Mouse (Mus musculus): ENCODE measurements around the gene Gtsf1l. TPM values are rescaled to one million over a fixed set of nuclear protein-coding genes. Genes with fewer than 3 reads are reported as not detected.

Gtsf1l gene
- polyA plus RNA-seq, 1 experiment from 2014 or later, result not detected

DNA sequence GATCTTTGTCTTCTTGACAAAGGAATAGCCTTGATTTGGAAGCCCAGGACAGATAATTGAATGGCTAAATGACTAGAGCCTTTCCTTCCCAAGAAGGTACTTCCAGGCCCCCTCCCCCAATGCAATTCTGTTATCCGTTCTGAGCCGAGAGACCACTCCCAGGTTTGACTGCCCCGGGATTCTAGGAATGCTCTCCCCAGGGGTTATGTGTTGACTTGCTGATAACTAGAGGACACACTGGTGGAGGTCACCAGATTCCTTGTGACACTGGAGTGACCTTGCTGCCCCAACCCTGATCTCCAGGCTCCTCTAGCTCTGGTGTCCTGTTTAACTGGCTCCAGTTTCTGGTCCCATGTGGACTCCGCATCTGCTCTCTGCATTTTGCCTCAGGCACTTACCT is 35.6 kb downstream of the Gtsf1l start:
- H3K36me3 ChIP-seq (ENCODE audit: control insufficient read depth, insufficient read depth, low read length), result 0 out of 2 replicates have a peak, but pooled peaks cover 2% of the 10 kb centered on the region
- H3K9ac ChIP-seq (ENCODE audit: low read depth, low read length), result no peak overlapping the region
- H3K27me3 ChIP-seq (ENCODE audit: control insufficient read depth, insufficient read depth, low read length), result no peaks in the 10 kb centered on the region
- no peaks in the 10 kb centered on the region for H3K9me3 ChIP-seq (ENCODE audit: control insufficient read depth, low read length)
- no peak overlapping the region for H3K4me3 ChIP-seq (ENCODE audit: low read length)
- no peak for ATAC-seq (ENCODE audit: low FRiP score, low TSS enrichment)
- WGBS, result 34% methylated on average over 4 of the region's 4 CpGs
- H3K4me2 ChIP-seq (replicated peaks; ENCODE audit: low read depth, low read length), result no peak overlapping the region
- H3K4me1 ChIP-seq (ENCODE audit: control insufficient read depth, insufficient read depth, low read length), result peaks cover 16% of the 10 kb centered on the region
- no peak overlapping the region for H3K27ac ChIP-seq (ENCODE audit: low read depth, low read length)

DNA sequence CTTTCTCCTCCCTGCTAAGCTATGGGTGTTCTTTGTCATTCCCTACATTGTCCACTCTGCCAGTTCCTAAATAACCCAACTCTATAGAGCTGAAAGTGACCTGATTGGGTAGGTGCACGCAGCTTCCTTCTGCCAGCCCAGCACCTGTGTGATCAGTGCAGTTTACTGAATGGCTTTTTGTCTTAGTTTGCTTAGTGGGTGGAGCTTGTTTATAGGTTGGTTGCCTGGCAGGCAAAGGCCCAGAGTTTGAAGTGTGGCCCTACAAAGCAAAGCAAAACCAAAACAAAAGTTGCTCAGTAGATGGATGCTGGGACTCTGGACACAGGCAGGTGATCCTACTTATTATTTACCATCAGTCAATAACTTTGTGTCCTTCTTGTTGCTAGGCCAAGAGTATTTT is 36.0 kb downstream of the Gtsf1l start:
- Histone ChIP-seq H3K27me3 (ENCODE audit: control insufficient read depth, insufficient read depth, low read length) (no peaks in the 10 kb centered on the region), H3K9ac (ENCODE audit: low read depth, low read length) (no peak overlapping the region), H3K9me3 (ENCODE audit: control insufficient read depth, low read length) (no peaks in the 10 kb centered on the region), H3K36me3 (ENCODE audit: control insufficient read depth, insufficient read depth, low read length) (0 out of 2 replicates have a peak, but pooled peaks cover 4% of the 10 kb centered on the region), H3K27ac (ENCODE audit: low read depth, low read length) (no peak overlapping the region), H3K4me1 (ENCODE audit: control insufficient read depth, insufficient read depth, low read length) (peaks cover 16% of the 10 kb centered on the region), H3K4me3 (ENCODE audit: low read length) (no peak overlapping the region), H3K4me2 (replicated peaks; ENCODE audit: low read depth, low read length) (no peak overlapping the region)
- ATAC-seq (ENCODE audit: low FRiP score, low TSS enrichment), result no peak
- 60% methylated on average over 1 of the region's 1 CpGs for whole genome bisulfite sequencing

GRCm38 (mm10) chr2:163049116-163049515 is 38.5 kb downstream of the Gtsf1l start:
- Histone ChIP-seq H3K4me3 (ENCODE audit: low read length) (no peak overlapping the region), H3K27me3 (ENCODE audit: control insufficient read depth, insufficient read depth, low read length) (no peaks in the 10 kb centered on the region), H3K27ac (ENCODE audit: low read depth, low read length) (no peak overlapping the region), H3K36me3 (ENCODE audit: control insufficient read depth, insufficient read depth, low read length) (peaks cover 21% of the 10 kb centered on the region), H3K9me3 (ENCODE audit: control insufficient read depth, low read length) (no peaks in the 10 kb centered on the region), H3K9ac (ENCODE audit: low read depth, low read length) (no peak overlapping the region), H3K4me2 (replicated peaks; ENCODE audit: low read depth, low read length) (no peak overlapping the region), H3K4me1 (ENCODE audit: control insufficient read depth, insufficient read depth, low read length) (0 out of 2 replicates have a peak, but pooled peaks cover 4% of the 10 kb centered on the region)
- 91% methylated on average over 2 of the region's 2 CpGs for WGBS
- no peak for ATAC-seq (ENCODE audit: low FRiP score, low TSS enrichment)

GRCm38 (mm10) chr2:163048125-163048524 is 39.5 kb downstream of the Gtsf1l start:
- H3K27ac ChIP-seq (ENCODE audit: low read depth, low read length), result no peak overlapping the region
- no peak overlapping the region for H3K9ac ChIP-seq (ENCODE audit: low read depth, low read length)
- WGBS, result 7% methylated on average over 10 of the region's 10 CpGs
- peaks cover 30% of the 10 kb centered on the region for H3K36me3 ChIP-seq (ENCODE audit: control insufficient read depth, insufficient read depth, low read length)
- no peaks in the 10 kb centered on the region for H3K9me3 ChIP-seq (ENCODE audit: control insufficient read depth, low read length)
- no peaks in the 10 kb centered on the region for H3K4me1 ChIP-seq (ENCODE audit: control insufficient read depth, insufficient read depth, low read length)
- no peaks in the 10 kb centered on the region for H3K27me3 ChIP-seq (ENCODE audit: control insufficient read depth, insufficient read depth, low read length)
- ATAC-seq (ENCODE audit: low FRiP score, low TSS enrichment), result peak; percentile 86
- H3K4me3 ChIP-seq (ENCODE audit: low read length), result no peak overlapping the region; the same call in 1 of the 2 replicates
- H3K4me2 ChIP-seq (replicated peaks; ENCODE audit: low read depth, low read length), result peak overlapping the region; percentile 26

DNA sequence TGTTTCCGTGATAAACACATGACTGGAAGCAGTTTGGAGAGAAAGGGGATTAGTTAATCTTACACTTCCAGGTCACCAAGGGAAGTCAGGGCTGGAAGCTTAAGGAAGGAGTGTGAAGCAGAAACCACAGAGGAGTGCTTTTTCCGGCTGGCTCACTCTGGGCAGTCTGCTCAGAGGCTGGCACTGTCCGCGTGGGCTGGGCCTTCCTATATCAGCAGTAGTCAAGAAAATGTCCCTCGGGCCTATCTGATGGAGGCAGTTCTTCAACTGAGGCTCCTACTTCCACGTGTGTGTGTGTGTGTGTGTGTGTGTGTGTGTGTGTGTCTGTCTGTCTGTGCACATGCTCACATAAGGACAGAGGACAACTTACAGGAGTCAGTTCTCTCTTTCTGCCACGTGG is 47.7 kb downstream of the Gtsf1l start:
- 89% methylated on average over 7 of the region's 7 CpGs for WGBS
- Histone ChIP-seq H3K4me3 (ENCODE audit: low read length) (no peak overlapping the region), H3K4me2 (replicated peaks; ENCODE audit: low read depth, low read length) (no peak overlapping the region), H3K27me3 (ENCODE audit: control insufficient read depth, insufficient read depth, low read length) (no peaks in the 10 kb centered on the region), H3K9ac (ENCODE audit: low read depth, low read length) (no peak overlapping the region), H3K36me3 (ENCODE audit: control insufficient read depth, insufficient read depth, low read length) (peaks cover 67% of the 10 kb centered on the region), H3K9me3 (ENCODE audit: control insufficient read depth, low read length) (no peaks in the 10 kb centered on the region), H3K27ac (ENCODE audit: low read depth, low read length) (no peak overlapping the region), H3K4me1 (ENCODE audit: control insufficient read depth, insufficient read depth, low read length) (no peaks in the 10 kb centered on the region)
- no peak for ATAC-seq (ENCODE audit: low FRiP score, low TSS enrichment)

Small RNAs within 50 kb of the gene (microRNA-seq; reads per million reads assigned to microRNA genes)
- gene Gm22174 (not detected), gene Mir7003 (not detected)

Other genes with a start within 250 kb of the Gtsf1l start
- 215 and 243 TPM in 2 replicates for gene Srsf6, start 156.3 kb downstream of the Gtsf1l start, polyA plus RNA-seq (2014; fragmentation: Nextera tagmentation; extraction: Ambion mirVana)
- gene L3mbtl1, start 144.4 kb downstream of the Gtsf1l start, polyA plus RNA-seq (2014; fragmentation: Nextera tagmentation; extraction: Ambion mirVana), result 0.07 TPM in 1 of 2 replicates, not detected in the other
- 0.97 and 2.5 TPM in 2 replicates for gene Sgk2, start 100.5 kb downstream of the Gtsf1l start, polyA plus RNA-seq (2014; fragmentation: Nextera tagmentation; extraction: Ambion mirVana)
- gene Ift52, start 70.5 kb downstream of the Gtsf1l start, polyA plus RNA-seq (2014; fragmentation: Nextera tagmentation; extraction: Ambion mirVana), result 43.4 and 56.0 TPM in 2 replicates
- gene Mybl2, start 33.2 kb downstream of the Gtsf1l start, polyA plus RNA-seq (2014; fragmentation: Nextera tagmentation; extraction: Ambion mirVana), result 15.2 and 25.9 TPM in 2 replicates
- gene Tox2, start 115.3 kb upstream of the Gtsf1l start, polyA plus RNA-seq (2014; fragmentation: Nextera tagmentation; extraction: Ambion mirVana), result 1.2 and 2.9 TPM in 2 replicates